Mouse (Mus musculus): ENCODE data around the gene S100a16. TPM values are rescaled to one million over a fixed set of nuclear protein-coding genes. Genes with fewer than 3 reads are reported as not detected.

The S100a16 gene
- polyA plus RNA-seq, 1 experiment from 2014 or later = 192 TPM

DNA sequence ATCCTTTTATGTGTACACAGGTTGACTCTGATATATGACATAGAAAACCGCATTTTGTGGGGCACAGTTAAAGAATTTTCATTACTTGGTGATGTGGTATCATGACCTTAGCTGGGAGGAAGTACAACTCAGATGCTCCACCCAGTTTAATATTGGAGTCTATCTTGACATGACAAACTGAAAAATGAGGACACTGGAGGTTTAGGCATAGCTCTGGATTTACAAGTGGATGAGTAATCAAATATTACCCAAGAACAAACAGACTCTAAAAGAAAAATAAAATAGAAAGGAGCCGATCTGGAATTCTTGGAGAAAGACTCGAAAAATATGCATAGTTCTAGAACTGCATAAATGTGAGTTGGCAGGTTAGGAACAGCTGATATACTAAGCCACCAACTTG is 38.3 kb downstream of the S100a16 start:
- no peak overlapping the region for H3K9ac ChIP-seq
- H3K4me1 ChIP-seq = 0 out of 2 replicates have a peak, but pooled peaks cover 4% of the 10 kb centered on the region
- H3K4me2 ChIP-seq = no peak overlapping the region
- no peaks in the 10 kb centered on the region for H3K27me3 ChIP-seq
- H3K36me3 ChIP-seq = no peaks in the 10 kb centered on the region
- no peak overlapping the region for H3K27ac ChIP-seq
- H3K9me3 ChIP-seq (replicated peaks) = no peaks in the 10 kb centered on the region
- no peak overlapping the region for H3K4me3 ChIP-seq (replicated peaks)
- 66% methylated on average over 3 of the region's 3 CpGs for WGBS
- no peak for ATAC-seq (replicated peaks; ENCODE audit: low FRiP score)

DNA sequence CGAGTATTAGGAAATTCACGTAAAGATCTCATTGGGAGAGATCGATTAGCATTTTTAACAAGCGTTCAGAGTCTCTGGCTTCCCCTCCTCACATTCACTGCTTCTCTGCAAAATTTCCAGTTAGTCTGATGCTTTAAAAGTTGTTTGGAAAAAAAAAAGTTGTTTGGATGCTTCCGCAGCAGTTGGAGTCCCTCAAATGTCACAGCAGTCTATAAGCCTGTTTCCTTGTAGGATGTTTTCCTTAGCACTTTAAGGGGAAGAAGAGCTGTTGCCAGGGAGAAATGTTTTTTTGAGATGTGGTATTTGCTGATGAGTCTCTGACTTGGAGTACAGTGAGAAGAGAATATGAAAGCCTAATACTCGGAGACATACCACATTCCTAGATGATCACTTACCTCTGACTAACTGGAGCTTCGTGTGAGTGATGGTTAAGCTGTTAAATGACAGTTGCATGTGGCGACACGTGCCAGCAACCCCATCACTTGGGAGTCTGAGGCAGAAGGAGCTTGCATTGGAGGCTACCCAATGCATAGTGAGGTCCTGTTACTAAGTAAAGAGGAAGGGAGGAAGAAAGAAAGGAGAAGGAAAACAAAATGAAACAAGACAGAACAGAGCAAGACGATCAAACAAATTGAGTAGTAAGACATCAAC is 39.4 kb downstream of the S100a16 start:
- no peak overlapping the region for H3K4me3 ChIP-seq (replicated peaks)
- no peak overlapping the region for H3K4me2 ChIP-seq
- peak overlapping the region; percentile 51; the same call in 1 of the 2 replicates for H3K27ac ChIP-seq
- H3K9me3 ChIP-seq (replicated peaks) = no peaks in the 10 kb centered on the region
- no peak overlapping the region for H3K9ac ChIP-seq
- no peaks in the 10 kb centered on the region for H3K27me3 ChIP-seq
- no peaks in the 10 kb centered on the region for H3K36me3 ChIP-seq
- H3K4me1 ChIP-seq = 0 out of 2 replicates have a peak, but pooled peaks cover 4% of the 10 kb centered on the region
- ATAC-seq (replicated peaks; ENCODE audit: low FRiP score) = no peak
- 66% methylated on average over 10 of the region's 10 CpGs for WGBS

DNA sequence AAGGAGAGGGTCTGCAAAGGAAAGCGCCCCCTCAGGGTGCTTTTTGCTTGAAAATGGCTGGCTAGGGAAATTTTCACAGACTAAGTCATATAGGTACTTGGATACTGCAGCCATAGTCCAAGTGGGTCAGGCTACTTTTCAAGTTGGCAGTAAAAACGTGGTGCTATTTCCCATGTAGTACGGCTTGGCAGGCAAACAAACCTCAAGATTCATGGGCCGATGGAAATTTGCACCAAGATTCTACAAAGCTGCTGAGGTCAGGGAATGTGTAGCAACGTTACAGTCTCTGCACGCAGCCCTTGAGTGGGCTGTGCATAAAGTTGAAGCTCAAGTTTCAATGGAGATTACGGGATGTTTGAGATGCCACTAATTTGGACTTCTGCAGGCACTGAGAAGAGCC is 42.4 kb downstream of the S100a16 start:
- Histone ChIP-seq H3K9me3 (replicated peaks) (no peaks in the 10 kb centered on the region), H3K4me3 (replicated peaks) (no peak overlapping the region), H3K4me1 (peaks cover 9% of the 10 kb centered on the region; the same call in 1 of the 2 replicates), H3K27me3 (no peaks in the 10 kb centered on the region), H3K9ac (no peak overlapping the region), H3K36me3 (no peaks in the 10 kb centered on the region), H3K27ac (no peak overlapping the region), H3K4me2 (no peak overlapping the region)
- 44% methylated on average over 7 of the region's 7 CpGs for WGBS
- ATAC-seq (replicated peaks; ENCODE audit: low FRiP score) = no peak; the same call in 1 of the 2 replicates

DNA sequence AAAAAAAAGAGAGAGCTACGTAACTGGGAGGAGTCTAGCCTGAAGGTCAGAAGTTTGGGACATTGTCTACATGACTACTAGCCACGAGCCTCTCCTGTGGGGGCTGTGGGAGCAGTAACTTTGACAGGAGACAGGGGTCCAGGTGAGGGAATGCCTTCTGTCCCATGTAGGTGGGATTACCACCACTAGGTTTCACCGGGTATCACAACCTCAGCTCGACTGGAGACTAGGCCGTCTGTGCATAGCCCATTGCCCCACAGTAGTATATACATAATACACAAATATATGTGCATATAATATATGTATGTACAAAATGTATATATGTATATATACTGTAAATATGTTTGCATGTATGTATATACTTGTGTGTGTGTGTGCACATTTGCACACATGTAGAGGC is 44.1 kb downstream of the S100a16 start:
- no peaks in the 10 kb centered on the region for H3K36me3 ChIP-seq
- peaks cover 11% of the 10 kb centered on the region; the same call in 1 of the 2 replicates for H3K4me1 ChIP-seq
- WGBS = 91% methylated on average over 5 of the region's 5 CpGs
- no peak overlapping the region for H3K4me2 ChIP-seq
- no peak overlapping the region for H3K27ac ChIP-seq
- no peaks in the 10 kb centered on the region for H3K9me3 ChIP-seq (replicated peaks)
- no peak overlapping the region for H3K4me3 ChIP-seq (replicated peaks)
- no peak overlapping the region for H3K9ac ChIP-seq
- no peak for ATAC-seq (replicated peaks; ENCODE audit: low FRiP score)
- H3K27me3 ChIP-seq = no peaks in the 10 kb centered on the region

DNA sequence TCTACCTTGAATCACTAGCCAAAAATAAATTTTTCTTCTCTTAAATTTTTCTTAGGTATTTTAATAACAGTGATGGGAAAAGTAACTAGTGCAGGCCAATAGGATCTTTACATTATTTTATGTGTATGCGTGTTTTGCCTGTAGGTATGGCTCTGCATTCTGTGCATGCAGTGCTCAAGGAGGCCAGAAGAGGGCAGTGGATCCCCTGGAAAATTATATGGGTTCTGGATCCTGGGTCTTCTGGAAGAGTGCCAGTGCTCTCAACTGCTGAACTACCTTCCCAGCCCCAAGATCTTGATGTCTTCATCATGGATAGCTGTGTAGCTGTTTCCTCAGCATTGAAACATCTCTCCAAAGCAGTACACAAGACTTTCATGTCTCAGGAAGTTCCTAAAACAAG is 45.1 kb downstream of the S100a16 start:
- H3K27me3 ChIP-seq = no peaks in the 10 kb centered on the region
- no peaks in the 10 kb centered on the region for H3K36me3 ChIP-seq
- no peak for ATAC-seq (replicated peaks; ENCODE audit: low FRiP score)
- no peak overlapping the region for H3K4me3 ChIP-seq (replicated peaks)
- H3K9ac ChIP-seq = no peak overlapping the region
- H3K4me1 ChIP-seq = peaks cover 17% of the 10 kb centered on the region; the same call in 1 of the 2 replicates
- H3K9me3 ChIP-seq (replicated peaks) = no peaks in the 10 kb centered on the region
- H3K4me2 ChIP-seq = no peak overlapping the region
- H3K27ac ChIP-seq = no peak overlapping the region
- WGBS = 94% methylated on average over 1 of the region's 1 CpGs

DNA sequence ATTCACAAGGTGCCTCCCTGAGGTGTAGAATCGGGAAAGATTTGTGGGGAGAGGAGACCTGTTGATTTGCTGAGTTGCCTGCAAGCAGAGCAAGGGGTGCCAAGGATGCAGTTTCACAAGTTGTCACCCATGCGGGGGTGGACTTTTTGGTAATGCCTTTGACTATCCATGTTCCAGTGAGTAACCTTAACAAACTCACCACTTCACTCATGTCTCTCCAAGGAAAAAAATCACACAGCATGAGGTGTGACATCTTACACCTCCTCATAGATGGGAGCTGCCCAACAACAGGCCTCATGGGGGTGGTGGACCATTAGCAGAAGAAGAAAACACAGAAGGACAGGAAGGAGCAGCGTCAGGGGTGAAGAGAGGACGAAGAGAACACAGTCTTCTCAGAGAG is 45.5 kb downstream of the S100a16 start:
- no peak overlapping the region for H3K27ac ChIP-seq
- H3K4me3 ChIP-seq (replicated peaks) = no peak overlapping the region
- WGBS = 75% methylated on average over 4 of the region's 4 CpGs
- H3K9me3 ChIP-seq (replicated peaks) = no peaks in the 10 kb centered on the region
- H3K4me2 ChIP-seq = no peak overlapping the region
- no peaks in the 10 kb centered on the region for H3K27me3 ChIP-seq
- no peak overlapping the region for H3K9ac ChIP-seq
- H3K36me3 ChIP-seq = no peaks in the 10 kb centered on the region
- ATAC-seq (replicated peaks; ENCODE audit: low FRiP score) = no peak
- H3K4me1 ChIP-seq = peaks cover 19% of the 10 kb centered on the region; the same call in 1 of the 2 replicates

DNA sequence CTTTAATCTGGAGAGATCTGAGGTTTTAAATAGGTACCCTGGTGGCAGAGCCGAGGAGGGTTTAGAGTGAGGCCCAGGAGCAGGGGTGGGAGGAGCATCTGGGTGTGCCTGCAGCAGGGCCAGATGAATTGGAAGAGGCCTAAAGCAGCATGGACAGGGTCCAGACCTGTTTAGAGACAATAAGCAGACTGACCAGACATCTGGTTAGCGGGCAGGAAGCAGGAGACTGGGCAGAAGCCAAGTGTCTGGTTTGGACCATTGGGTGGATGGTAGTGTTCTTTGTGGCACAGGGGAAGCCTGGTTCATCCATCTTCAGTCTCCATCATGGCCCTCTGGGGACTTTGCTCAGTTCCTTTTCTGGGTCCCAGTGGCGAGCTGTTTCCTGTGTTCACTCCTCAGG is 46.8 kb downstream of the S100a16 start:
- no peak for ATAC-seq (replicated peaks; ENCODE audit: low FRiP score)
- Histone ChIP-seq H3K9ac (no peak overlapping the region), H3K4me1 (peaks cover 19% of the 10 kb centered on the region; the same call in 1 of the 2 replicates), H3K27ac (no peak overlapping the region), H3K4me3 (replicated peaks) (no peak overlapping the region), H3K9me3 (replicated peaks) (no peaks in the 10 kb centered on the region), H3K27me3 (no peaks in the 10 kb centered on the region), H3K36me3 (no peaks in the 10 kb centered on the region), H3K4me2 (no peak overlapping the region)
- WGBS = 42% methylated on average over 3 of the region's 3 CpGs

DNA sequence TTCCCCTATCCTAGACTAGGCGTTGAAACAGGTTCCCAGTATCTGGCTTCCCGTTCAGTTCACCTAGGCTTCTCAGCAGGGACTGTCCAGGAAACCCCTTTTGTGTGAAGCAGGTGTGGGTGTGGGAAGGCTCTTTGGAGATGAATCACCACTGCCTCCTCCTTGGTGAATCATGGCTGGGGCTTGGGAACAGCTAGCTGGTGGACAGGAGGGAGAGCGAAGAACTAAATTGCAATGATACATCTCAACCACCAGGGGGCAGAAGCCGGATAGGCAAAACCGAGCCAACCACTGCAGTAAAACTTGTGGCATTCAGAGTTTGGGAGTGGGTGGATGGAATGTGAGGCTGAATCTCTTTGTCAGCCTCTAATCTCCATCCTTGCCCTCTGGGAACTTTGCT is 48.5 kb downstream of the S100a16 start:
- Histone ChIP-seq H3K36me3 (no peaks in the 10 kb centered on the region), H3K27ac (no peak overlapping the region), H3K9ac (no peak overlapping the region), H3K9me3 (replicated peaks) (no peaks in the 10 kb centered on the region), H3K27me3 (no peaks in the 10 kb centered on the region), H3K4me3 (replicated peaks) (no peak overlapping the region), H3K4me1 (peaks cover 15% of the 10 kb centered on the region; the same call in 1 of the 2 replicates), H3K4me2 (no peak overlapping the region)
- WGBS = 33% methylated on average over 5 of the region's 5 CpGs
- ATAC-seq (replicated peaks; ENCODE audit: low FRiP score) = peak; percentile 36; the same call in 1 of the 2 replicates

DNA sequence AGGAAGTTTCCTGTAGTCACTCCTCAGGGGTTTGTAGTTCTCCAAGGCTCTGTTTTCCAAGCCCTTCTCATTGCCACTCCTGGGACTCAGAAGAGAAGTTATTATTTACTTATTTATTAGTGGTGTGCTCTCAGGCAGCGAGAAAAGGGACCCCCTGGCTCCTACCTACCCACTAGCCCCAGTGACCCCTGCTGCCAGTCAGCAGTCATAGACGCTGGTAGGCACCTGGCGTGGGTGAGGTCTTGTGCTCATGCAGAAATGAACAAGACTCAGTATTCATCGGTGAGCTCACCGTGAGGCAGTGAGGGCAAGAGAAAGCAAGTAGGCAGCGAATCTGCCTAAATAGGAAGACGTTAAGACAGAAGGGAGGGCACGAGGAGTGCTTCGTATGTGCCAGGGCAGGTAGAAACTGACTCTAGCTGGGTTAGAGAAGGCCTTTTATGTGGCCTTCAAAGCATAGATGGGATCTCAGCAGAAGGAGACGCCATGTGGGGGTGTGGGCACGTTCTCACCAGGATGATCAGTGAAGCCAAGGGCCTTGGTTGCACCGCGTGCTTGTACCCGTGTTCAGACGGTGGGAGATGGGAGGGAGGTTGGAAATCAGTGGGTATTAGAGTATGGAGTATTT is 49.1 kb downstream of the S100a16 start:
- Histone ChIP-seq H3K9me3 (replicated peaks) (no peaks in the 10 kb centered on the region), H3K9ac (no peak overlapping the region), H3K27me3 (no peaks in the 10 kb centered on the region), H3K27ac (no peak overlapping the region), H3K4me1 (peaks cover 15% of the 10 kb centered on the region; the same call in 1 of the 2 replicates), H3K4me3 (replicated peaks) (no peak overlapping the region), H3K36me3 (no peaks in the 10 kb centered on the region), H3K4me2 (no peak overlapping the region)
- WGBS = 86% methylated on average over 15 of the region's 15 CpGs
- ATAC-seq (replicated peaks; ENCODE audit: low FRiP score) = no peak

DNA sequence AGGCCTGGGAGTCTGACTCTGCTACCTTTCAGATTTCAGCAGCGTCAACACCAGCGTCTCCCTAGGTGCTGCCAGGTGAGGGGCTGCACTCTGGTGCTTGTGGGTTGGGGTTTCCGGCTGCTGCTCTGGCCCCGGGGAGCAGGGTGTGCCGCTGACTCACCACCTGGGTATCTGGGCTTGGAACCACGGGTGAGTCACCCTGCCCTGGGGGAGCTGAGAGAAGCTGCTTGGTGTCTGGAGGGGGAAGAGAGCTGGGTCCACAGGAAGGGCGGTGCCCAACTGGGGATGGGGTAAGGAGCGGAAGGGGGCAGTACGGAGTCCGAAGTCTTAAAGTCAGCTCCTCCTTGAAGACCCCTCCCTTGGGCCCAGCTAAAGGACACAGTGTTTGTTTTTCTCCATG is 49.9 kb downstream of the S100a16 start:
- peak; percentile 28; the same call in 1 of the 2 replicates for ATAC-seq (replicated peaks; ENCODE audit: low FRiP score)
- Histone ChIP-seq H3K36me3 (no peaks in the 10 kb centered on the region), H3K27me3 (no peaks in the 10 kb centered on the region), H3K4me1 (peaks cover 15% of the 10 kb centered on the region; the same call in 1 of the 2 replicates), H3K9ac (no peak overlapping the region), H3K4me3 (replicated peaks) (no peak overlapping the region), H3K9me3 (replicated peaks) (no peaks in the 10 kb centered on the region), H3K4me2 (no peak overlapping the region), H3K27ac (peak overlapping the region; percentile 58)
- 59% methylated on average over 10 of the region's 10 CpGs for WGBS

DNA sequence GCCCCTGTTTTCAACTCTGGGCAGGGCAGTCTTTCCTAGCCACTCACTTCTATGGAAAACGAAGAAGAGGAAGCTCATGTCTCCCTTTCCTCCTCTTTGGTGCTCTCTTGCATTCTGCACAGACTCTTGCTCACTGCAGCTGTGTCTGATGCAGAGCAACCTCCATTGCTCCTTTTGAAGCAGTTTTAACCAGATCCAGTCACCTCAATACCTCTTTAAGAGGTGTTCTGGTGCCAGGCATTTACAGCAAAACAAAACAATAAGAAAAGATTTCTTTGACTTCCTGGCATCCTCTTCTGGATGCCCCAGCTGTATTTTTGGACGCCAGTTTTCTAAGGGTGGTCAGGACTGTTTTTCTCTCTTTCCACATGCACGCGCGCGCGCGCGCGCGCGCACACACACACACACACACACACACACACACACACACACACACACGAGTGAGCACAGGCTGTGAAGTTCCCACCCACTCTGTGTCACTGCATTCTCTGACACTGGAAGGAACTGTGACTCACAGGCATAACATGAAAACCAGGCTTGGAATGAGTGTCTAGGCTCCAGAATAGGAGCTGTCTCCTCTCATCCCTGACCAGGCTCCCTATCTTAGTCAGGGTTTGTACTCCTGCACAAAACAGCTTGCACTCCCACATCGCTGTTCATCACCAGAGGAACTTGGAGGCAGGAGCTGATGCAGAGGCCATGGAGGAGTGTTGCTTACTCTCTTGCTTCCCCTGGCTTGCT is 50.5 kb downstream of the S100a16 start:
- no peaks in the 10 kb centered on the region for H3K9me3 ChIP-seq (replicated peaks)
- no peaks in the 10 kb centered on the region for H3K36me3 ChIP-seq
- peak overlapping the region; percentile 58; the same call in 1 of the 2 replicates for H3K27ac ChIP-seq
- no peak overlapping the region for H3K4me3 ChIP-seq (replicated peaks)
- no peaks in the 10 kb centered on the region for H3K27me3 ChIP-seq
- ATAC-seq (replicated peaks; ENCODE audit: low FRiP score) = no peak
- H3K4me2 ChIP-seq = no peak overlapping the region
- 85% methylated on average over 14 of the region's 14 CpGs for WGBS
- peaks cover 15% of the 10 kb centered on the region; the same call in 1 of the 2 replicates for H3K4me1 ChIP-seq
- H3K9ac ChIP-seq = no peak overlapping the region

DNA sequence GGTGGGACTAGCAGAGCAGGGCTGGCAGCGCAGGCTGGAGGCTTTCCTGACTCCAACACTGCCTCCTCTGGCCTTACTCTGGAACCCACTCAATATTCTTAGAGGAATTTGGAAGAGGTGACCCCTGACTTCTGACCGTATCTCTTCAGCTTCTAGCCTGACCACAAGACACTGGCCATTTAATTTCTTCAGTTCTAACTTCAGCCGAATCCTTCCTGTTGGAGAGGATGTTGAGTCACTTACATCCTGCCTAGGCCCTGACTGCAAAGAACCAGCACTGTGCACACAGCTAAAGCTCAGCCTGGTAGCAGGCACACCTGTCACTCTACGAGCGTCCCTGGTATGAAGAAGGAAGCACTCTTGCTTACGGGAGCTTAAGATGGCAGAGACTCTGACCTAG is 52.3 kb downstream of the S100a16 start:
- ATAC-seq (replicated peaks; ENCODE audit: low FRiP score) = no peak

More for the DNA sequence above, 52.3 kb downstream of the S100a16 start:
- H3K4me1 ChIP-seq = peaks cover 10% of the 10 kb centered on the region; the same call in 1 of the 2 replicates
- no peaks in the 10 kb centered on the region for H3K27me3 ChIP-seq
- no peak overlapping the region for H3K4me2 ChIP-seq
- no peaks in the 10 kb centered on the region for H3K36me3 ChIP-seq
- H3K9ac ChIP-seq = no peak overlapping the region
- no peak overlapping the region for H3K27ac ChIP-seq
- H3K9me3 ChIP-seq (replicated peaks) = 0 out of 2 replicates have a peak, but pooled peaks cover 2% of the 10 kb centered on the region
- 80% methylated on average over 6 of the region's 6 CpGs for WGBS
- no peak overlapping the region for H3K4me3 ChIP-seq (replicated peaks)
